Mouse (Mus musculus) MEL (cell line): ENCODE results near the gene Cnot6l. TPM values are rescaled to one million over a fixed set of nuclear protein-coding genes. Genes with fewer than 3 reads are reported as not detected.

Source experiments
- DNase-seq: peaks from one replicate; pipeline ENCODE4 v3.0.0; 2011; ENCODE audit warnings: low read depth, low spot score
- H3K27ac ChIP-seq: 2 replicates; pipeline ENCODE4 v1.5.1; 2012; ENCODE audit warnings: low read depth, mild to moderate bottlenecking, control low read depth, low read length, moderate library complexity; ENCODE audit not compliant: control insufficient read depth
- H3K27me3 ChIP-seq, 2 experiments: fragments of 150-350 bp in 1 of 2; sonication (generic) in 1 of 2; 2 replicates each; pipeline ENCODE4 v1.6.1; 2012; ENCODE audit warnings: low read length in 2 of 2, mild to moderate bottlenecking in 2 of 2, improper control_type of control experiment in 1 of 2, moderate library complexity in 1 of 2; ENCODE audit not compliant: insufficient read depth in 2 of 2, control insufficient read depth in 1 of 2
- H3K36me3 ChIP-seq, 2 experiments: 2 replicates each; pipeline ENCODE4 v1.6.1; 2012 to 2014; ENCODE audit warnings: low read length in 2 of 2, improper control_type of control experiment in 1 of 2, inconsistent platforms in 1 of 2, mild to moderate bottlenecking in 1 of 2; ENCODE audit not compliant: insufficient read depth in 2 of 2, control insufficient read depth in 1 of 2
- H3K4me1 ChIP-seq, 2 experiments: fragments of 150-350 bp in 1 of 2; sonication (generic) in 1 of 2; 2 replicates each; pipeline ENCODE4 v1.6.1; 2012; ENCODE audit warnings: low read length in 2 of 2, improper control_type of control experiment in 1 of 2, mild to moderate bottlenecking in 1 of 2; ENCODE audit not compliant: insufficient read depth in 2 of 2, control insufficient read depth in 1 of 2
- H3K4me3 ChIP-seq, 2 experiments: fragments of 150-350 bp in 1 of 2; sonication (generic) in 1 of 2; 2 replicates each; pipeline ENCODE4 v1.5.1; 2012; ENCODE audit warnings: low read depth in 2 of 2, low read length in 2 of 2, mild to moderate bottlenecking in 2 of 2, moderate library complexity in 2 of 2, control low read depth in 1 of 2, improper control_type of control experiment in 1 of 2; ENCODE audit not compliant: control insufficient read depth in 1 of 2, insufficient read depth in 1 of 2
- H3K79me2 ChIP-seq: 2 replicates; pipeline ENCODE4 v1.6.1; 2012; ENCODE audit warnings: mild to moderate bottlenecking, low read length, moderate library complexity; ENCODE audit not compliant: control insufficient read depth, poor library complexity, insufficient read depth
- H3K9ac ChIP-seq: 2 replicates; pipeline ENCODE4 v1.6.1; 2012; ENCODE audit warnings: low read depth, mild to moderate bottlenecking, control low read depth, low read length, moderate library complexity; ENCODE audit not compliant: control insufficient read depth, poor library complexity, severe bottlenecking
- H3K9me3 ChIP-seq: fragments of 150-350 bp; sonication (generic); replicated peaks from 2 replicates; pipeline ENCODE4 v1.6.1; 2012; ENCODE audit warnings: mild to moderate bottlenecking, low read length, improper control_type of control experiment, moderate library complexity; ENCODE audit not compliant: insufficient read depth
- BHLHE40 ChIP-seq: IDR thresholded peaks from 2 replicates; pipeline ENCODE4 v1.6.1; 2012; ENCODE audit warnings: low read depth, mild to moderate bottlenecking, inconsistent platforms, low read length, improper control_type of control experiment, borderline replicate concordance
- CHD1 ChIP-seq: IDR thresholded peaks from 2 replicates; pipeline ENCODE4 v1.6.1; 2012; ENCODE audit warnings: low read depth, mild to moderate bottlenecking, inconsistent platforms, low read length, improper control_type of control experiment
- ELF1 ChIP-seq: IDR thresholded peaks from 2 replicates; pipeline ENCODE4 v1.6.1; 2014; ENCODE audit warnings: low read depth, mild to moderate bottlenecking, inconsistent platforms, low read length, improper control_type of control experiment, moderate library complexity
- GATA1 ChIP-seq: IDR thresholded peaks from 2 replicates; pipeline ENCODE4 v1.6.1; 2011; ENCODE audit warnings: low read depth, low read length, improper control_type of control experiment
- HCFC1 ChIP-seq: IDR thresholded peaks from 2 replicates; pipeline ENCODE4 v1.6.1; 2012; ENCODE audit warnings: low read depth, mild to moderate bottlenecking, inconsistent platforms, low read length, improper control_type of control experiment, moderate library complexity
- MEF2A ChIP-seq: IDR thresholded peaks from 2 replicates; pipeline ENCODE4 v1.6.1; 2014; ENCODE audit warnings: low read depth, mild to moderate bottlenecking, inconsistent platforms, low read length, improper control_type of control experiment; ENCODE audit not compliant: poor library complexity, insufficient replicate concordance, severe bottlenecking; ENCODE audit errors: extremely low read depth
- MYC ChIP-seq: IDR thresholded peaks from 2 replicates; pipeline ENCODE4 v1.6.1; 2011; ENCODE audit warnings: low read depth, mild to moderate bottlenecking, low read length, improper control_type of control experiment, moderate library complexity
- NELFE ChIP-seq: IDR thresholded peaks from 2 replicates; pipeline ENCODE4 v1.6.1; 2011; ENCODE audit warnings: low read depth, low read length, improper control_type of control experiment
- POLR2A ChIP-seq, 2 experiments: IDR thresholded peaks; 2 replicates each; pipeline ENCODE4 v1.6.1; 2011 to 2012; ENCODE audit warnings: low read length in 2 of 2, mild to moderate bottlenecking in 2 of 2, control low read depth in 1 of 2, improper control_type of control experiment in 1 of 2, low read depth in 1 of 2, moderate library complexity in 1 of 2; ENCODE audit not compliant: control insufficient read depth in 1 of 2, insufficient read depth in 1 of 2, poor library complexity in 1 of 2
- RAD21 ChIP-seq: IDR thresholded peaks from 2 replicates; pipeline ENCODE4 v1.6.1; 2011; ENCODE audit warnings: mild to moderate bottlenecking, low read depth, low read length, improper control_type of control experiment
- RCOR1 ChIP-seq: IDR thresholded peaks from 2 replicates; pipeline ENCODE4 v1.6.1; 2012; ENCODE audit warnings: low read depth, mild to moderate bottlenecking, inconsistent platforms, low read length, improper control_type of control experiment
- TBP ChIP-seq: IDR thresholded peaks from 2 replicates; pipeline ENCODE4 v1.8.0; 2011; ENCODE audit warnings: low read depth, low read length, improper control_type of control experiment
- TCF12 ChIP-seq: IDR thresholded peaks from 2 replicates; pipeline ENCODE4 v1.6.1; 2014; ENCODE audit warnings: low read depth, mild to moderate bottlenecking, inconsistent platforms, low read length, improper control_type of control experiment, moderate library complexity
- polyA plus RNA-seq, 2 experiments: library from polyadenylated mRNA; stranded (reverse) in 1 of 2; unstranded in 1 of 2; fragments of >175 nt in 1 of 2; fragments of >200 nt in 1 of 2; gene quantifications; 2 replicates each; pipeline versions ENCODE4 v1.2.1 to v1.2.4; 2012; ENCODE audit warnings: low replicate concordance in 2 of 2, low read depth in 1 of 2; ENCODE audit not compliant: insufficient read length in 2 of 2, insufficient read depth in 1 of 2, missing spikeins in 1 of 2
- total RNA-seq: library from RNA; depleted of rRNA; stranded (reverse); fragments of 300-350 nt; gene quantifications from 2 replicates; pipeline ENCODE4 v1.2.3, GENCODE M21; 2012

Cnot6l gene
- total and polyA plus RNA-seq, 3 experiments = 10.2 to 21.2 TPM; not detected in 1

DNA sequence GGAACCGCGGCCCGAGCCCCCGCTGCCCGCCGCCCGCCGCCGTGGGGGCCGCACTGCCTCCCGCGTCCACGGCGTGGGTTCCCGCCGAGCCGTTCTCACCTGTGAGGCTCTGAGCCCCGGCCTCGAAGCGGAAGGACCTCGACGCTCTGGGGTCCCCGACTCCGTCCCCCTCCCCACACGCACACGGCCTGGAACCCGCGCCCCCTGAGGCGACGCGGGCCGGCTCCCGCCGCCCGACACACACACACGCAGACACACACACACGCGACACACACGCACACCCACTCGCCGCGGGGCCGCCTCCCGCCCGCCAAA is 2.8 kb downstream of the Cnot6l start:
- peak overlapping the region; percentile 89 for H3K27ac ChIP-seq
- no peak for DNase-seq
- H3K4me1 ChIP-seq = peaks cover 4 to 7% of the 10 kb centered on the region in 2 experiments; a peak in 3 of 4 replicates
- peaks cover 47% of the 10 kb centered on the region for H3K79me2 ChIP-seq
- no peak for TF ChIP-seq RAD21
- no peak for TF ChIP-seq MEF2A
- TF ChIP-seq POLR2A (IDR thresholded peaks at IDR 0.05; ENCODE audit: control insufficient read depth in 1 of 2, insufficient read depth in 1 of 2, low read depth in 1 of 2, low read length in 2 of 2, poor library complexity in 1 of 2) = 0 out of 4 replicates have a peak, but pooled peaks of 1 of the 2 experiments have one; percentile 8
- no peaks in the 10 kb centered on the region for H3K9me3 ChIP-seq
- H3K36me3 ChIP-seq = peaks cover 0 to 24% of the 10 kb centered on the region in 2 experiments; a peak in 2 of 4 replicates
- H3K27me3 ChIP-seq = no peaks in the 10 kb centered on the region
- peak overlapping the region; percentile 72 for H3K9ac ChIP-seq
- H3K4me3 ChIP-seq = peak overlapping the region; percentile 65 to 92

DNA sequence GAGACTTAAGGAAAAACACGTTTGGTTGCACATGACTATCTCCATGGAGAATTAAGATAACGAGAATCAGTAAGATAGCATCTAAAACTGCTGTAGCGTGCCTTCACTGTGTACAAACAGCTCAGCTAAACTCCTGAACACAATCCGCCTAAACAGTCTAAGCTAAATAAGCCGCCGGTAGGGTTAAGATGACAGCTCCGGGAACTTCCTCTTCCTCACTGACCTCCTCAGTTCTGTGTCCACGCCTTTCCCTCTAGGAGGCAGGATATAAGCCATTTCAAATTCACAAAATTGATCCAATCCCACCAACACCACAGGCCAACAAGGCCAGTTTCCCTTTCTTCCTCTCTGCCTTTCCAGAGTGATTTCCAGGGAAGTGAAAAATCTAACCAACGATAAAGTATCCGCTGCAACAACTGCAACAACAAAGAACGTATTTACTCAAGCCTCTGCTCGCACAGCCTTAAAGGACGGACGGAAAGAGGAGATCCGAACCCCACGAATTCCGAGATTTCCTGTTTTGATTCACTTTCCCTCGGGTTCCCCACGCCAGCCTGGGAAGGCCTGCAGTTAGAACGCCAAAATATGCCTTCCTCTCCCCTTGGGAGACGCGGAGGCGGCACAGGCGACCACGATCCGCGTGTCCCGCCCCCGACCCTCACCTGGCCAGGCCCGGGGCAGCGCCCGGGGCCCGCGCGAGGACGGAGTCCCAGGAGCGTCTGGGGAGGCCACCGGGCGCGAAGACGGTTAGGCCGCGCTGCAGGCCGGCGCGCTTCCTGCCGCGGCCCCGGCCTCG is 3.3 kb downstream of the Cnot6l start:
- peak overlapping the region; percentile 65 to 92 for H3K4me3 ChIP-seq
- H3K36me3 ChIP-seq = peaks cover 0 to 26% of the 10 kb centered on the region in 2 experiments; a peak in 2 of 4 replicates
- peak overlapping the region; percentile 89 for H3K27ac ChIP-seq
- no peaks in the 10 kb centered on the region for H3K9me3 ChIP-seq
- peaks cover 48% of the 10 kb centered on the region for H3K79me2 ChIP-seq
- peaks cover 4 to 7% of the 10 kb centered on the region in 2 experiments; a peak in 3 of 4 replicates for H3K4me1 ChIP-seq
- H3K27me3 ChIP-seq = no peaks in the 10 kb centered on the region
- peak overlapping the region; percentile 72 for H3K9ac ChIP-seq
- peak; percentile 89 for DNase-seq
- TF ChIP-seq BHLHE40 (peak; percentile 11; the same call in 1 of the 2 replicates), TBP (peak; percentile 42; the same call in 1 of the 2 replicates), CHD1 (0 out of 2 replicates have a peak, but pooled peaks have one; percentile 8), HCFC1 (no peak), NELFE (no peak), TCF12 (0 out of 2 replicates have a peak, but pooled peaks have one; percentile 13), ELF1 (0 out of 2 replicates have a peak, but pooled peaks have one; percentile 6), GATA1 (peak; percentile 61; the same call in 1 of the 2 replicates)

DNA sequence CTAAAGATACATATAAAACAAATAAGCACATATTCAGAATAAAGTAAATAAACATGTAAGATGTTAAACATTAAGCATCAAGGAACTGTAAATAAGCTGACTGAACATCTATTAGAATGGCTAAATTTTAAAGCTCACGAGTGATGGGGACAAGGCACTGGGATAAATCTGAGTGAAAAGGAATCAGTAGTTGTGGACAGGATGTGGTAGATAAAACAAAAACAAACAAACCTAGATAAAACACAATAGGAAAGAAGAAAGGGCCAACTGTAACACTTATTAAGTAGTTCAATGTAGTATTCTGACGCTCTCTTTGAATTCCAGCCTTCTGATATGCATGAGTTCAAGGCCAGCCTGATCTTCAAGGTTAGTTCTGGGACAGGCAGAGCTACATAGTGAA is 21.6 kb downstream of the Cnot6l start:
- Histone ChIP-seq H3K36me3 (peaks cover 0 to 19% of the 10 kb centered on the region in 2 experiments; a peak in 2 of 4 replicates), H3K27me3 (no peaks in the 10 kb centered on the region), H3K9me3 (no peaks in the 10 kb centered on the region), H3K27ac (no peak overlapping the region), H3K4me1 (peaks cover 2 to 8% of the 10 kb centered on the region in 2 experiments; a peak in 3 of 4 replicates), H3K4me3 (no peak overlapping the region), H3K9ac (no peak overlapping the region), H3K79me2 (peaks cover 33% of the 10 kb centered on the region)
- peak; percentile 70 for TF ChIP-seq RCOR1
- no peak for TF ChIP-seq MYC
- DNase-seq = no peak
